Mouse (Mus musculus): ENCODE measurements around the gene Slc7a6.

DNA sequence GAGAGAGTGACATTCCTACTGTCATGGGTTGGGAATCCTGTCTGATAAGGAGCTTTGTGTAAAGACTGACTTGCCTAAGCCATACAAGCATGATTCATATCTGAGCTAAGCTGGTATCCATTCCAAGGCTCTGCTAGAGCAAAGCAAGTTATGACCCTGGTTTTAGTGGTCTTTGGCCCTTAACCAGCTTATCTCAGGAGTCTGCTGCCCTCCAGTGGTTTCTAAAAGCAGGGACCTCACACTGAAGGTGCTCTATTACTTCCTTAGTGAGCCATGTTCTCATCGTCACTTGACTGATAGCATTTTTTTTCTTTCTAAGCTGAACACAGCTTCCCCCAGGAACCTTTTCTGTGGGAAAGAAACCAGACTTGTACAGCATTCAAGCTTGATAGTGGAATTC, 30.1 kb downstream of the Slc7a6 start:
- TF ChIP-seq CTCF (IDR thresholded peaks at IDR 0.05; ENCODE audit: low read depth, low read length), result no peak
- no peak for TF ChIP-seq POLR2A (IDR thresholded peaks at IDR 0.05; ENCODE audit: borderline replicate concordance, low read depth, low read length)
